Mouse (Mus musculus) ES-E14 (cell line): Measurements from ENCODE around the gene Pik3ap1.

ENCODE experiments used
- CHD2 ChIP-seq: IDR thresholded peaks from 2 replicates; pipeline ENCODE4 v1.6.1; 2014; ENCODE audit warnings: mild to moderate bottlenecking, low read depth, low read length, inconsistent platforms
- MAFK ChIP-seq: IDR thresholded peaks from 2 replicates; pipeline ENCODE4 v1.6.1; 2014; ENCODE audit warnings: mild to moderate bottlenecking, low read depth, low read length, inconsistent platforms; ENCODE audit not compliant: insufficient read depth
- ZC3H11A ChIP-seq: IDR thresholded peaks from 2 replicates; pipeline ENCODE4 v1.6.1; 2012; ENCODE audit warnings: low read depth, mild to moderate bottlenecking, inconsistent platforms, low read length, borderline replicate concordance

DNA sequence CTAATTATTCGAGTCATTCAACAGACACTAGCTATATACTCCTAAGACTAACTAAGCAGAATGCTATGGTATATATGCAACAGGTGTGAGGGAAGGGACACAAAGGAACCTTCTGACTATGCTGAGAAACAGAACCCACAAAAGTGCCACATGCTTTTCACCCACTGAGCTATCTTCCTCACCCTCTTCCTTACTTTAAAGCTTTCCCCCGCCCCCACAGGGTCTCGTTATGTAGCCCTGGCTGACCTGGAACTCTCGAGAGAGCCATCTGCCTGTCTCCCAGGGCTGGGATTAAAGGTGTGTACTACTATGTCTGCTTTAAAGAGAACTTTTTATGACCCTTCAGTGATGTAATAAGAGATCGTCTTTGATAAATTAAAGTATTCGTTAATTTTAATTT lies 125.6 kb downstream of the Pik3ap1 start:
- no peak for TF ChIP-seq ZC3H11A
- no peak for TF ChIP-seq CHD2
- no peak for TF ChIP-seq MAFK
